Mouse (Mus musculus) forebrain, embryonic 12.5 days (tissue): ENCODE measurements around the gene Nkx2-5. TPM values are rescaled to one million over a fixed set of nuclear protein-coding genes. Genes with fewer than 3 reads are reported as not detected.

Source experiments
- ATAC-seq: fragments of 200-750 bp; cut with Nextera tagmentation; 2 replicates; pipeline ENCODE4 v1.8.0; 2017; ENCODE audit warnings: moderate TSS enrichment; ENCODE audit not compliant: low FRiP score
- H3K27ac ChIP-seq: fragments of 300-500 bp; sonication (generic); 2 replicates; pipeline ENCODE4 v1.5.1; 2016; ENCODE audit warnings: mild to moderate bottlenecking
- H3K27me3 ChIP-seq: fragments of 300-500 bp; sonication (generic); 2 replicates; pipeline ENCODE4 v1.6.1; 2016; ENCODE audit warnings: mild to moderate bottlenecking
- H3K36me3 ChIP-seq: fragments of 300-500 bp; sonication (generic); replicated peaks from 2 replicates; pipeline ENCODE4 v1.6.1; 2016; ENCODE audit warnings: mild to moderate bottlenecking
- H3K4me1 ChIP-seq: fragments of 300-500 bp; sonication (generic); 2 replicates; pipeline ENCODE4 v1.6.1; 2016
- H3K4me2 ChIP-seq: fragments of 300-500 bp; sonication (generic); 2 replicates; pipeline ENCODE4 v1.6.1; 2016; ENCODE audit warnings: mild to moderate bottlenecking, moderate library complexity
- H3K4me3 ChIP-seq: fragments of 300-500 bp; sonication (generic); replicated peaks from 2 replicates; pipeline ENCODE4 v1.5.1; 2016; ENCODE audit warnings: mild to moderate bottlenecking
- H3K9ac ChIP-seq: fragments of 300-500 bp; sonication (generic); 2 replicates; pipeline ENCODE4 v1.6.1; 2016; ENCODE audit warnings: mild to moderate bottlenecking
- H3K9me3 ChIP-seq: fragments of 300-500 bp; sonication (generic); 2 replicates; pipeline ENCODE4 v1.6.1; 2016
- WGBS: fragments of 180-500 bp; shearing (Covaris S2); methylation state at CpG from one replicate; pipeline ENCODE4 v1.1.7; 2016; 5-methylcytosine and 5-hydroxymethylcytosine counted together
- polyA plus RNA-seq: library from polyadenylated mRNA; unstranded; fragments of >200 nt; fragmentation: Nextera tagmentation; extraction: Ambion mirVana; gene quantifications from 2 replicates; pipeline ENCODE4 v1.2.1, GENCODE M21; 2016

Nkx2-5 gene
- not detected in 2 replicates for polyA plus RNA-seq

DNA sequence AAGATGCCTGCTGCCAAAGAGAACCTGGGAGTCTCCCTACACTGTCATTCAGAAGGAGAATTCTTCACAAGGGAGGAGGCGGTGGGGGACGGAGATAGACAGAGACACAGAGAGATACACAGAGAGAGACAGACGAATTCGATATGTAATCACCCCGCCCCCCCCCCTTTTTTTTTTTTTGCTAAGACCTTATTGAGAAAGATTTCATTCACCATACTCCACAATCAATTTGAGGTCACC lies at the start of gene Nkx2-5:
Nkx2-5 (minus strand) TSS at position 101 of the 240 bp plus-strand sequence.
- peaks cover 91% of the 10 kb centered on the region for H3K27me3 ChIP-seq
- no peaks in the 10 kb centered on the region for H3K36me3 ChIP-seq
- WGBS: 0% methylated on average over 4 of the region's 5 CpGs
- ATAC-seq: no peak
- no peak within 1 kb of the TSS for H3K27ac ChIP-seq
- H3K4me2 ChIP-seq: no peak within 1 kb of the TSS; the same call in 1 of the 2 replicates
- no peak within 1 kb of the TSS; the same call in 1 of the 2 replicates for H3K9ac ChIP-seq
- peaks cover 8% of the 10 kb centered on the region for H3K4me1 ChIP-seq
- no peaks in the 10 kb centered on the region for H3K9me3 ChIP-seq
- H3K4me3 ChIP-seq: no peak within 1 kb of the TSS

DNA sequence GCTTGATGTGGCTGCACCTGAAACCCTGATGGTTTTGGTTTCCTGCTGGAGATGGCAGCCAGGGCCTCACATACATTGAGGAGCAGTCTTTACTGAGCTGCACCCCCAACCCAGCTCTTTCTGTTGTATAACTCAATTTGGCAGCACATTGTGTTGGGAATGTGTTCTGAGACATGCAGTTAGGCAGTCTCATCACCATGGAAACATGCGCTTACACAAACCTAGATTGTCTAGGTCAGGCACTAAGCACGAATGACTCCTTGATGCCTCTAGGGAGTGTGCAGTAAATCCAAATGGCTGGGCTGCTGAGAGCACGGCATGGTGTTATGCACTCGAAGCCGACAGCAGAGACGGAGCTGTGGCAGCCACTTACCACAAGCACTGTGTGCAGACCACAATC lies 49.5 kb upstream of the Nkx2-5 start:
- peaks cover 12% of the 10 kb centered on the region; the same call in 1 of the 2 replicates for H3K27me3 ChIP-seq
- H3K4me1 ChIP-seq: peaks cover 16% of the 10 kb centered on the region
- no peak for ATAC-seq
- no peak overlapping the region for H3K27ac ChIP-seq
- WGBS: 83% methylated on average over 6 of the region's 6 CpGs
- H3K4me2 ChIP-seq: no peak overlapping the region
- no peaks in the 10 kb centered on the region for H3K9me3 ChIP-seq
- H3K4me3 ChIP-seq: no peak overlapping the region
- H3K9ac ChIP-seq: no peak overlapping the region
- no peaks in the 10 kb centered on the region for H3K36me3 ChIP-seq

DNA sequence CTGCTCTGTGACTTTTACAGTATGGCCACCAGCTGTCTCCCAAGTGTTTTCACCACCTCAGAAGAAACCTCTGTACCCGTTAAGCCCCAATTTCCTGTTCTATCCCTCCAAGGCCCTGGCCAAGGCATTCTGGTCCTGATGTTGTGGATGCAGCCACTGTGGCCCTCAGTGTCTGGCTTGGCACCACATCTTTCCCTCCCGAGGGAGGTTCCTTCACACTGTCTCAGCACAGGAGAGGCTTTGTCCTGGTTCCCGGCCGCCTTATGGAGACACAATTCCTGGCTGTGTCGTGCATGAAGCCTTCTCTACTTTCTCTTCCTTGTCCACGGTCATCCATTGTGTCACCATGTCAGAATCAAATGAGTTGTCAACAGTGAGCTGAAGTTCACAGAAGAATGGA lies 48.7 kb upstream of the Nkx2-5 start:
- Histone ChIP-seq H3K9ac (no peak overlapping the region), H3K4me1 (peaks cover 16% of the 10 kb centered on the region)
- 60% methylated on average over 6 of the region's 6 CpGs for WGBS

DNA sequence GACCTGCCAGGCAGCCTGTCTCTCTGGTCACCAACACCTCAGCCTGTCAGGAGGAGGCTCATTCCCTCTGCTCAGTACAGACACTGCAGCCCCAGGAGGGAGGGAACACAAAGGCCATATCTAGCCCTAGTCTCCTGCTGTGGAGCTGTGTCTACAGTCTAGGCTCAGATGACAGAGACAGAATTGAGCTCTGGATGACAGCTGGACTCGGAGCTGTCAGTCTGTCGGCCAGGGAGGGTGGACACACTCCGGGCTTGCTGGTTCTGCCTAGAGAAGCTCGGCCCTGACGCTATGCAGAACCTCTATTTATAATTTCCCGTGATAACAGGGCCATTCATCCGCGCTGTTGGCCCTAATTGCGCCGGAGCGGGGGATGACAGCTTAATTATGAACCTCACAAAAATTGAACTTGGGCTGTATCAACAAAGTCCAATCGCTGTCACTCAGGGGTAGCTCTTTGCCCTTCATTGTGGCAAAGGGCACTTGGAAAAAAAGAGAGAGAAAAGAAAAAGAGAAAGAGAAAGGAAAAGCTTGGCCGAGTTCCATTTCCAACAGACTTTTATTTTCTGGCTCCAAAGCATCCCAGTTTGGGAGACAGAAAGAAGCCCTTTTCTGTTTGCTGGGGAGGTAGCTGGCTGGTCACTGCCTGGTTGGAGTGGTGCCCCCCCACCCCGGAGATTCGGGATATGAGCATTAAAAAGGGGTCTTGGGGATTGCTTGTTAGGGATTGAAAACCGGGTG lies 48.0 kb upstream of the Nkx2-5 start:
- H3K27ac ChIP-seq: peak overlapping the region; percentile 47; the same call in 1 of the 2 replicates
- 0 out of 2 replicates have a peak, but pooled peaks have one; percentile 60 for ATAC-seq
- peaks cover 16% of the 10 kb centered on the region for H3K4me1 ChIP-seq
- no peaks in the 10 kb centered on the region for H3K36me3 ChIP-seq
- no peak overlapping the region for H3K4me3 ChIP-seq
- H3K9ac ChIP-seq: peak overlapping the region; percentile 33
- 35% methylated on average over 16 of the region's 16 CpGs for WGBS
- peak overlapping the region; percentile 24; the same call in 1 of the 2 replicates for H3K4me2 ChIP-seq
- no peaks in the 10 kb centered on the region for H3K9me3 ChIP-seq
- H3K27me3 ChIP-seq: peaks cover 15% of the 10 kb centered on the region

More for the DNA sequence above, 48.7 kb upstream of the Nkx2-5 start:
- H3K27ac ChIP-seq: no peak overlapping the region
- no peaks in the 10 kb centered on the region for H3K9me3 ChIP-seq
- H3K36me3 ChIP-seq: no peaks in the 10 kb centered on the region
- H3K4me2 ChIP-seq: no peak overlapping the region
- ATAC-seq: no peak
- H3K4me3 ChIP-seq: no peak overlapping the region
- peaks cover 13% of the 10 kb centered on the region; the same call in 1 of the 2 replicates for H3K27me3 ChIP-seq

DNA sequence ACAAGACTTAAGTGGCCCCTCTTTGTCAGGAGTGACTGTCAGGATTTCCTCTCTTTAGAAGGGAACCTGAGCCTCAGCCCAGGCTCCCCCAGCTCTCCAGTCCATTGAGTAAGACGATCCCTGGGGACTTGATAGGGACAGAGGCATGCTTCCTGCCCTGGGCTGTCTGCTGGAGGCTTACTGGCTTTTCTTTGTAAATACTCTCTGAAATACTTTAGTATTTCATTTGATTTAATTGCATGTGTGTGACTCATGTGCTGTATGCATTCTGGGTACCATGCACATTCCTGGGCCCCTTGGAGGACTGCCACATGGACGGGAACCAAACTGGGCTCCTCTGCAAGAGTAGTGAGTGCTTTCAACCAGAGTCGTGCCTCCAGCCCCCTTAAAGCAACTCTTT lies 43.1 kb upstream of the Nkx2-5 start:
- no peak for ATAC-seq
- no peaks in the 10 kb centered on the region for H3K36me3 ChIP-seq
- H3K4me2 ChIP-seq: no peak overlapping the region
- WGBS: 33% methylated on average over 3 of the region's 3 CpGs
- no peaks in the 10 kb centered on the region for H3K9me3 ChIP-seq
- peaks cover 23% of the 10 kb centered on the region for H3K4me1 ChIP-seq
- no peak overlapping the region for H3K9ac ChIP-seq
- H3K27ac ChIP-seq: no peak overlapping the region
- peaks cover 26% of the 10 kb centered on the region for H3K27me3 ChIP-seq
- H3K4me3 ChIP-seq: no peak overlapping the region

DNA sequence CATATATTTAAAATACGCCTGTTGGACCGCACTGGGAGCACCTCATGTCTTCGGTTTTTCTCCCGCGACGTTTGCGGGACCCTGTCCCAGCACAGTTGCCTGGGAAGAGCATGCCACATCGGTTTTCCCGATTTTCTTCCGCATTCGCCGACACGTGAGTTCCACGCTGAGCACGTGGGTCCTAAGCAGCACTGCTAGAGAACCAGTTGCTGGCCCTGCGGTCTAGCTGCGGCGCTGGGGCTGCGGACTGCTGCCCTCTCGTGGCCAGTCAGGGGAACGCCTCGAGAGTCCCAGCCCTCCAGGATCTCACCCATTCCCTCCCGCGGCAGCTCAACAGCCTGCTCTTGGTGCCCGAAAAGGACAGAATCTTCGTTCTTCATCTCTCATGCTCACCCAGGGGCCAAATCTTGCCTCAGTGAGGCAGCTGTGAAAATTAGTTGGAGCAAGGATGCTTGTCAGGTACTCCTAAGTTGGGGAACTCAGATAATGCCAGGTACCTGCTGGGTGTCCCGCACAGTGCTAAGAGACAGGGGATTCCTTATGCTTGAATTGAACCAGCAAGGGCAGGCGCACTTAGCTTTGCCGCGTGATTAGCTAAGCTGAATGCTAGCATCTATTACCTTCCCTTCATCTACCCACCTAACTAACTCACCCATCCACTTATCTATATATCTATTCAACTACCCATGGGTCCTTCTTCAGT lies 41.4 kb upstream of the Nkx2-5 start:
- no peaks in the 10 kb centered on the region for H3K36me3 ChIP-seq
- no peaks in the 10 kb centered on the region for H3K9me3 ChIP-seq
- H3K4me2 ChIP-seq: peak overlapping the region; percentile 52
- H3K4me3 ChIP-seq: peak overlapping the region; percentile 36
- peak; percentile 89 for ATAC-seq
- no peak overlapping the region for H3K9ac ChIP-seq
- peaks cover 16% of the 10 kb centered on the region for H3K4me1 ChIP-seq
- H3K27me3 ChIP-seq: peaks cover 26% of the 10 kb centered on the region
- WGBS: 10% methylated on average over 30 of the region's 30 CpGs
- H3K27ac ChIP-seq: no peak overlapping the region

DNA sequence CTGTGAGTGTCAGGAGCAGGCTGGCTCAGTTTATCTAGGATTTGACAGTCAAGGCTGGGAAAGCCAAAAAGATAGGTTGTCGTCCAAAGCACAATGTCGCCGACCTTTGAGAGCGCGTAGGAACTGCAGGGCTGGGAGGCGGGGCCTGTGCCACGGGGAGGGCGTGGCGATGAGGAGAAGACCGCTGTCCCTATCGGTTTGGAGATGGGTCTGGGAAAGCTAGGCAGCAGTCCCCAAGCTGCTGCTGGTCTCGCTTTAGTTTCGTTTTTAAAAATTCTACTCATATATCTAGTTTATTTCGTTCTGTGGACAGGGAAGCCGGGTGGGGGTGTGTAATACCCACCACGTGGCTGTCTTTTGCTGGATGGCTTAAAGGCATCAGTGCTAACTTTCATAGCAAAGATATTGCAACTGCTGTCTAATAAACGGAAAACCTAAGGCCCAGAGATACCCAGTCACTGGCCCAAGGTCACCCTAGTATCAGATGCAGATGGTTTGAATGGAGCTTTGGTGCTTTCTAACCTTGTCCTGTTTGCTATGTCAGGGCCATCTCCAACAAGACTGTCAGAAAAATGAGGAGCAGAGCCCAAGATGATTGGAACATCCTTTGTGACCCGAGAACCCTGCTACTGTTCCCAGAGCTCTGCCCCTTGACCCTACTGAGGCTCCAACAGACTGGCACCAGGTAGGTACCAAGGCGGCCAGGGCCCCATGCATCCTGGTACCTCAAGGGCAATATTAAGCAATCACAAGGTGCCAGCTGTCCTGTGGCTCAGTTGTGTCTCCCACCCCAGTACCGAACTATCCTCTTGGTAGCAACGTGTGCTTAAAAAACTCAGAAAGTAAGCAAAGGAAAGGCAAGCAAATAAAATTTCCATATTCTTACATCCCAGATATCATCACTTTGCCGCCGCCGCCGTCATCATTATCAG lies 40.5 kb upstream of the Nkx2-5 start:
- H3K4me2 ChIP-seq: peak overlapping the region; percentile 52
- H3K36me3 ChIP-seq: no peaks in the 10 kb centered on the region
- ATAC-seq: no peak
- peak overlapping the region; percentile 3; the same call in 1 of the 2 replicates for H3K9ac ChIP-seq
- H3K4me3 ChIP-seq: peak overlapping the region; percentile 36
- H3K27me3 ChIP-seq: peaks cover 26% of the 10 kb centered on the region
- no peaks in the 10 kb centered on the region for H3K9me3 ChIP-seq
- H3K27ac ChIP-seq: no peak overlapping the region
- H3K4me1 ChIP-seq: peaks cover 16% of the 10 kb centered on the region
- WGBS: 24% methylated on average over 25 of the region's 25 CpGs

DNA sequence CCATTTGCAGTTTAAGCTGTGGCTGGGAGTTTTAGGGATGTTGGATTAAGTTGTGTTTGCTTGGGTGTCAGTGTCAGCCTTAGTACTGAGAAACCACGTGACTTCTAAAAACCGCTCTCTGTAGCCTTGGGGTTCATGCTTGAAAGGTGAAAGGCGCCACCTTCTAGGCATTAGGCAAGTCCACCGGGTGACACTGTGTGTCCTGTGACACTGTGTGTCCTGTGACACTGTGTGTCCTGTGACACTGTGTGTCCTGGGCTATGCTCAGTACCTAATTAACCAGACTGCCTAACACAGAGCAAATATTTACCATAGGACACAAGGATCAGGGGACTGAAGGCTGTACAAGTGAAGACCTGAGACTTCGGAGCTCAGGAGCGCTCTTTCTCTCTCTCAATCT lies 38.8 kb upstream of the Nkx2-5 start:
- Histone ChIP-seq H3K36me3 (no peaks in the 10 kb centered on the region), H3K9ac (no peak overlapping the region), H3K4me3 (no peak overlapping the region), H3K9me3 (0 out of 2 replicates have a peak, but pooled peaks cover 4% of the 10 kb centered on the region), H3K27ac (no peak overlapping the region), H3K27me3 (peaks cover 24% of the 10 kb centered on the region), H3K4me1 (peaks cover 16% of the 10 kb centered on the region), H3K4me2 (no peak overlapping the region)
- no peak for ATAC-seq
- 78% methylated on average over 6 of the region's 6 CpGs for WGBS

DNA sequence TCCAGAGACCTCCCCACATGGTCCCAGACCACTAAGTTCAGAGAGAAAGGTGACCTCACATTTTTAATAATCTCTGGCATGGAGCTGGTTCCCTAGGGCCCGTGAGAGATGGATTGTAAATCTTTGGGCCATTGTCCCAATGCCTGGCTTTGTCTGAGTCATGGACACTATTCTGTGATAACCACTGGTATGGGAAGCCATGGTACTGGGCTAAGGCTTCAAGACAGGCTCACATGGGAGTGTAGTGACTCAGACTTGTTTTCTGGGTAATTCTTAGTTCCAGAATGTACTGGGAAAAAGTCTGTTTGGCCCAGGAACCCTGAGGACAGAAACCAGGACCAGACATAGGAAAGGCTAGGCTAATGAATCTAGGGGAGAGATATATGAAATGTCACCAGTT lies 37.9 kb upstream of the Nkx2-5 start:
- WGBS: 73% methylated on average over 1 of the region's 1 CpGs
- no peak overlapping the region for H3K9ac ChIP-seq
- H3K36me3 ChIP-seq: no peaks in the 10 kb centered on the region
- no peak overlapping the region for H3K27ac ChIP-seq
- no peak for ATAC-seq
- H3K9me3 ChIP-seq: 0 out of 2 replicates have a peak, but pooled peaks cover 4% of the 10 kb centered on the region
- H3K27me3 ChIP-seq: peaks cover 17% of the 10 kb centered on the region
- H3K4me1 ChIP-seq: peaks cover 16% of the 10 kb centered on the region
- no peak overlapping the region for H3K4me3 ChIP-seq
- no peak overlapping the region for H3K4me2 ChIP-seq

DNA sequence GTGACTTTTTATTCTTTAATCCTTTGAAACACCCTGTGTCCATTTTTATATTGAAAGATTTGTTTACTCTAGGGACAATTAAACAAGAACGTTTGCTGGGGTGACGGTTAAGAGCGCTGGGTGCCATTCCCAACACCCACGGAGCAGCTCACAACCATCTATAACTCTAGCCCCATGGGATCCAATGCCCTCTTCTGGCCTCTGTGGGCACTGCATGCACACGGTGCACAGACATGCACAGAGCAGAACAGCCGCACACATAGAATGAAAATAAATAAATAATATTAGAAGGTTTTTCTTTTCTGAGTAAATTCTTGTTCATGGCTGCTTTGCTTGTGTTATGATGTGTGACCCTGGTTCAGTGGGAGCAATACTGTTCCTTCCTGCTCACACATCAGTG lies 34.4 kb upstream of the Nkx2-5 start:
- Histone ChIP-seq H3K9me3 (0 out of 2 replicates have a peak, but pooled peaks cover 4% of the 10 kb centered on the region), H3K27me3 (peaks cover 4% of the 10 kb centered on the region), H3K4me2 (no peak overlapping the region), H3K36me3 (no peaks in the 10 kb centered on the region), H3K4me3 (no peak overlapping the region), H3K27ac (no peak overlapping the region), H3K4me1 (no peaks in the 10 kb centered on the region), H3K9ac (no peak overlapping the region)
- 89% methylated on average over 6 of the region's 6 CpGs for WGBS
- no peak for ATAC-seq

DNA sequence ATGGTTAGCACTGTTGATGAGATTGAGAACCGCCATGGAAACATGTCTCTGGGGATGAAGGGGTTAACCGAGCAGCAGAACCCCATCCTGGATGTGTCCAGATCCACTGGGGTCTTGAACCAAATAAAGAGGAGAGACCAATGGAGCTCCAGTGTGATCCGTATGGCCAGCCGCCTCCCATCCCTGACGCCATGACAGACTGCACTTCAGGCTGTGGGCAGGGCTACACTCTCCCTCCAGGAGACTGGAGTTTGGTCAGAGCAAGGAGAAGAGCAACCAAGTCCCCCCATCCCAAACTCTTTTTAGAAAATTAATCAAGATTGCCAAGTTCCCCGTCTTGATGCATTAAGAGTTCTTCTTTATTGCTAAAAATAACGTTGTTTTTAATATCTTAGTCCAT lies 33.1 kb upstream of the Nkx2-5 start:
- Histone ChIP-seq H3K9me3 (0 out of 2 replicates have a peak, but pooled peaks cover 4% of the 10 kb centered on the region), H3K4me1 (no peaks in the 10 kb centered on the region), H3K27me3 (peaks cover 4% of the 10 kb centered on the region), H3K4me2 (no peak overlapping the region), H3K36me3 (no peaks in the 10 kb centered on the region), H3K9ac (no peak overlapping the region), H3K4me3 (no peak overlapping the region), H3K27ac (no peak overlapping the region)
- 83% methylated on average over 7 of the region's 7 CpGs for WGBS
- ATAC-seq: no peak

DNA sequence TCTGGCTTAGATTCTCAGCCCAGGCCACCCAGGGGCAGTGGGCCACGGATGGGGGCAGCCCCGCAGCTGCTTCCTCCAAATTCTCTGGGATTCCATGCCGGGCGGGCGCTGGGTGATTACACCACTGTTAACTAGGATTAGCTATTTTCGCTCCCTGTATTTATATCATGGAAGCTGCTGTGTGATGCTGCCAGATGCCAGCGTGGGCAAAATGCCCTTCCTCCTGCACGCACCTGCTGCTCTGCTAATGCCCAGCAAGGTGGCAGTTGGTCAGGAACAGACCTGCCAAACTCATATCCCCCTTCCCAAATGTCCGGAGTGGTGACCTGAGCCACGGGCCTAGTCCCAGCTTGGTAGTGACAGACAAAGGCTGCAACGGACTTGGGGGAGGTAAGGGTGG lies 29.7 kb upstream of the Nkx2-5 start:
- no peak for ATAC-seq
- Histone ChIP-seq H3K27me3 (peaks cover 4% of the 10 kb centered on the region), H3K9me3 (0 out of 2 replicates have a peak, but pooled peaks cover 4% of the 10 kb centered on the region), H3K4me3 (no peak overlapping the region), H3K4me2 (no peak overlapping the region), H3K4me1 (no peaks in the 10 kb centered on the region), H3K27ac (no peak overlapping the region), H3K36me3 (no peaks in the 10 kb centered on the region), H3K9ac (no peak overlapping the region)
- 71% methylated on average over 11 of the region's 11 CpGs for WGBS
